Mouse (Mus musculus) heart, embryonic 10.5 days (tissue): ENCODE results near the gene Mapkbp1. TPM values are rescaled to one million over a fixed set of nuclear protein-coding genes. Genes with fewer than 3 reads are reported as not detected.

ENCODE experiments used
- DNase-seq: peaks from one replicate; pipeline ENCODE4 v3.0.0-alpha.2; 2017; ENCODE audit warnings: low spot score
- H3K27ac ChIP-seq: fragments of 300-500 bp; sonication (generic); 2 replicates; pipeline ENCODE4 v1.5.1; 2016; ENCODE audit warnings: mild to moderate bottlenecking
- H3K27me3 ChIP-seq: fragments of 300-500 bp; sonication (generic); 2 replicates; pipeline ENCODE4 v1.6.1; 2016; ENCODE audit warnings: mild to moderate bottlenecking; ENCODE audit not compliant: poor library complexity, insufficient read depth, severe bottlenecking
- H3K36me3 ChIP-seq: fragments of 300-500 bp; sonication (generic); 2 replicates; pipeline ENCODE4 v1.6.1; 2016; ENCODE audit warnings: mild to moderate bottlenecking, moderate library complexity
- H3K4me1 ChIP-seq: fragments of 300-500 bp; sonication (generic); 2 replicates; pipeline ENCODE4 v1.6.1; 2016; ENCODE audit warnings: mild to moderate bottlenecking
- H3K4me3 ChIP-seq: fragments of 300-500 bp; sonication (generic); 2 replicates; pipeline ENCODE4 v1.5.1; 2016; ENCODE audit warnings: mild to moderate bottlenecking, moderate library complexity
- H3K9me3 ChIP-seq: fragments of 300-500 bp; sonication (generic); 2 replicates; pipeline ENCODE4 v1.6.1; 2016; ENCODE audit warnings: mild to moderate bottlenecking, moderate library complexity
- WGBS: fragments of 180-500 bp; shearing (Covaris S2); methylation state at CpG from one replicate; pipeline ENCODE4 v1.1.7; 2016; 5-methylcytosine and 5-hydroxymethylcytosine counted together
- polyA plus RNA-seq: library from polyadenylated mRNA; unstranded; fragments of >200 nt; fragmentation: Nextera tagmentation; extraction: Ambion mirVana; gene quantifications from 2 replicates; pipeline ENCODE4 v1.2.1, GENCODE M21; 2016

Mapkbp1 gene
- polyA plus RNA-seq, 1 experiment from 2014 or later: 2.8 TPM

DNA sequence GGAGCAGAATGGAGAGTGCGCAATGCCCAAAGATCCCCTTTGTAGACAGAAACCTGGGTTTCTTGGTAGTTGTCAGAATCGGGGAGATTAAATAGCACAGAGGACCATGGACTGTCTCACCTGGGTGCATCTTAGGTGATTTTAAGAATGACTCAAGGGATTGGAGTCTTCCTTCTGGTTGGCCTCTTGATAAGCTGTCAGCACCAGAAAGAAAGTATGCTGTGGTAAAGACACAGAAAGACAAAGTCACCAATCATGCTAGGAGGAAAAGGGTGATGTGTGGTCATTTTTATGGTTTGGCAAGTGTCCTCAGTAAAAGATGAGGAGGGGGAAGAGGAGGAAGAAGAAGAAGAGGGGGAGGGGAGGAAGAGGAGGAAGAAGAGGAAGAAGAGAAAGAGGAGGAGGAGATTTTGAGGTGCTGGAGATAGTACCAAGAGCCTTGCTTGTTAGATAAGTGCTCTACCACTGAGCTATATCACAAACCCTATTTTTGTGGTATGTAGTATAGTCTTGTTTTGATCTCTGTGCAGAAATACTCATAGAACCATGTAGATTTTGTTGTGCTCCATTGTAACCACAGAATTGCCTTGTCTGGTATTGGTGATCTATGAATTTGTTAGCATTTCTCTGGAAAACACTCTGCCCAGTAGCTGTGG lies 41.5 kb downstream of the Mapkbp1 start:
- Histone ChIP-seq H3K4me3 (no peak overlapping the region), H3K27ac (no peak overlapping the region), H3K4me1 (peaks cover 8% of the 10 kb centered on the region), H3K27me3 (no peaks in the 10 kb centered on the region), H3K9me3 (no peaks in the 10 kb centered on the region), H3K36me3 (peaks cover 34% of the 10 kb centered on the region)
- 90% methylated on average over 2 of the region's 2 CpGs for WGBS
- DNase-seq: no peak

DNA sequence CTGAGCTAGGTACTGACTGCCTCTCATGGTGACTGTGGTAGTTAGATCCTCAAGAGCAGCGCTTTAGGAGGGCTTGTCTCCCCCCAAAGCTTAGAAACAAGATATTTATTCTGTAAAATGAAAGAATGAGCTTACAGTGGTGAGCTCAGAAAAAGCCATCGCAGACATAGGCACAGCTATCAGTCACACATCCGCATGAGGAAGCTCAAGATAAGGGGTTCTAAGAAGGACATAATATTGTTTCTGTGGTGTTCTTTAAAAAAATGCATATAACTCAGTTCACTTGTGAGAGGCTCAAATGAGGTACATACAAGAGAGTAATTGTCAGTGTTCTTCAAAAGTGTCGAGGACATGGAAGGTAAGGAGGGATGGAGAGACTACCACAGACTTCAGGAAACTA lies 43.4 kb downstream of the Mapkbp1 start:
- peaks cover 8% of the 10 kb centered on the region for H3K4me1 ChIP-seq
- H3K4me3 ChIP-seq: no peak overlapping the region
- H3K27me3 ChIP-seq: no peaks in the 10 kb centered on the region
- no peak for DNase-seq
- WGBS: 86% methylated on average over 4 of the region's 4 CpGs
- peaks cover 53% of the 10 kb centered on the region for H3K36me3 ChIP-seq
- H3K9me3 ChIP-seq: no peaks in the 10 kb centered on the region
- H3K27ac ChIP-seq: no peak overlapping the region

- no peak for DNase-seq
- no peaks in the 10 kb centered on the region for H3K9me3 ChIP-seq
- H3K27ac ChIP-seq: no peak overlapping the region
- H3K36me3 ChIP-seq: peaks cover 70% of the 10 kb centered on the region
- peaks cover 7% of the 10 kb centered on the region for H3K4me1 ChIP-seq
- 90% methylated on average over 12 of the region's 12 CpGs for WGBS
- H3K27me3 ChIP-seq: no peaks in the 10 kb centered on the region
- no peak overlapping the region for H3K4me3 ChIP-seq
Observed at GRCm38 (mm10) chr2:120017599-120017998, 45.1 kb downstream of the Mapkbp1 start.

GRCm38 (mm10) chr2:120024337-120024736 lies 51.8 kb downstream of the Mapkbp1 start:
- Histone ChIP-seq H3K36me3 (peaks cover 64% of the 10 kb centered on the region), H3K9me3 (no peaks in the 10 kb centered on the region), H3K4me1 (peaks cover 11% of the 10 kb centered on the region), H3K27ac (peak overlapping the region; percentile 24; the same call in 1 of the 2 replicates), H3K27me3 (no peaks in the 10 kb centered on the region), H3K4me3 (no peak overlapping the region)
- WGBS: 80% methylated on average over 5 of the region's 5 CpGs
- DNase-seq: no peak

DNA sequence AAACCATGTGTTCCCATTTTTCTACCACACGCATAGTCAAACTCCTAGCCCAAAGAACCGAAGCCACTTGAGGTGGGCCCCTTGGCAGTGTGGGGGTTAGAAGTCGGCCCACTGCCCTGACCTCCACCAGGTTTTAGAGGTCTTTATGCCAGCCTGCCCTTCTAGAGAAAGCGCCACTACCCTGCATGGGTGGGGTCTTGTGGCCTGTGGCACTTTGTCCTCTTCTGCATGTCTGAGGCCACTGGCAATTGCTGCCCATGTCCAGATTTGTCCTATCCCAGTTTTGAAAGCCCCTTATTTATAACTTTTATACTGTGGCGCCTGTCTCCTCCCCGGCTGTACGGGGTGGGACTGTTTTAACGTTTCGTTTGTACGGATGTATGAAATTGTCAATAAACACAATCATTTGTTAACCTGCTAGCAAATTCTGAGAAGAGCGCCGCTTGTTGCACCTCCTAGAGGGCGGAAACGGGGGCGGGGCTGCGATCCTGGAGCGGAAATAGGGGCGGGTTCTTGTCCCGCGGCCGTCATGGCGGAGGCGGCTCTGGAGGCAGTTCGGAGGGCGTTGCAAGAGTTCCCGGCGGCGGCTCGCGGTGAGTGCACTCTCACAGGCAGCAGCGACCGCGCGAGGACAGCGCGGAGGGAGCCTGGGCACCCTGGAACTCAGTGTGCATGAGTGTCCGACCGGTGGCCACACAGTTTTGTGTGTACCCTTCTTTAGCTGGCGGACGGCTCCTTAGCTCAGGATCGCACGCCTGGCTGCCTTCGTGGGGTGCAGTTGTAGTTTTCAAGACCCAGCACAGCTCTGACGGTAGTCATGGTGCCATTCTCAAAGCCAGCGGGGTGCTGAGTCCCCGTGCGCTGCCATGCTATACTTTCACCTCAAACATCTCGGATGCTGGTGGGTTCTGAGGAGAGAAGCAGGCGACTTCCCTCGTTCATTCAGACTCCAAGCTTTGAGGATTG lies 54.8 kb downstream of the Mapkbp1 start, which contains the start of the genes Jmjd7 and Gm28042:
Gene Jmjd7 (plus strand): TSS at position 500 of the 966 bp plus-strand sequence.
Gene Gm28042 (plus strand): TSS at position 510 of the 966 bp plus-strand sequence.
- Histone ChIP-seq H3K4me3 (peak within 1 kb of the TSS; percentile 84), H3K9me3 (no peaks in the 10 kb centered on the region), H3K4me1 (peaks cover 22% of the 10 kb centered on the region), H3K27ac (peak within 1 kb of the TSS; percentile 93), H3K36me3 (peaks cover 64% of the 10 kb centered on the region), H3K27me3 (no peaks in the 10 kb centered on the region)
- WGBS: 5% methylated on average over 50 of the region's 50 CpGs
- peak; percentile 96 for DNase-seq

DNA sequence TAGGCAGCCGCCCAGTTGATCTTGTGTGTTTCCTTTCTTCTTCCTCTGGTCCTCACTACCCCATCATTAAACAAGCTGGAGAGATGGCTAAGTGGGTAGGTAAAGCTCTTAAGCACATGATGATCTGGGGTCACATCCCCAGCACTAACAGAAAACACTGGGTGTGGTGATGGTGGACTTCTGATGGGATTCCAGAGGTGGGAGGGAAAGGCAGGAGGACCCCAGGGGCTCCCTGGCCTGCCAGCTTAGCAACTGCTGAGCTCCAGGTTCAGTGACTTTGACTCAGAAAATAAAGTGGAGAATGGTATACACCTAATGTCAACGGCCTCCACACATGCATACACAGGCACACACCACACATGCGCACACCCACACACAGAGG lies 55.4 kb downstream of the Mapkbp1 start:
- peak overlapping the region; percentile 84 for H3K4me3 ChIP-seq
- no peaks in the 10 kb centered on the region for H3K9me3 ChIP-seq
- H3K27me3 ChIP-seq: no peaks in the 10 kb centered on the region
- H3K36me3 ChIP-seq: peaks cover 64% of the 10 kb centered on the region
- DNase-seq: no peak
- peak overlapping the region; percentile 93 for H3K27ac ChIP-seq
- H3K4me1 ChIP-seq: peaks cover 22% of the 10 kb centered on the region
- 48% methylated on average over 3 of the region's 3 CpGs for WGBS

GRCm38 (mm10) chr2:120030380-120030779 lies 57.9 kb downstream of the Mapkbp1 start:
- H3K27ac ChIP-seq: no peak overlapping the region
- H3K36me3 ChIP-seq: peaks cover 64% of the 10 kb centered on the region
- no peak for DNase-seq
- H3K27me3 ChIP-seq: no peaks in the 10 kb centered on the region
- H3K4me1 ChIP-seq: peaks cover 22% of the 10 kb centered on the region
- no peaks in the 10 kb centered on the region for H3K9me3 ChIP-seq
- no peak overlapping the region for H3K4me3 ChIP-seq
- WGBS: 72% methylated on average over 8 of the region's 8 CpGs

DNA sequence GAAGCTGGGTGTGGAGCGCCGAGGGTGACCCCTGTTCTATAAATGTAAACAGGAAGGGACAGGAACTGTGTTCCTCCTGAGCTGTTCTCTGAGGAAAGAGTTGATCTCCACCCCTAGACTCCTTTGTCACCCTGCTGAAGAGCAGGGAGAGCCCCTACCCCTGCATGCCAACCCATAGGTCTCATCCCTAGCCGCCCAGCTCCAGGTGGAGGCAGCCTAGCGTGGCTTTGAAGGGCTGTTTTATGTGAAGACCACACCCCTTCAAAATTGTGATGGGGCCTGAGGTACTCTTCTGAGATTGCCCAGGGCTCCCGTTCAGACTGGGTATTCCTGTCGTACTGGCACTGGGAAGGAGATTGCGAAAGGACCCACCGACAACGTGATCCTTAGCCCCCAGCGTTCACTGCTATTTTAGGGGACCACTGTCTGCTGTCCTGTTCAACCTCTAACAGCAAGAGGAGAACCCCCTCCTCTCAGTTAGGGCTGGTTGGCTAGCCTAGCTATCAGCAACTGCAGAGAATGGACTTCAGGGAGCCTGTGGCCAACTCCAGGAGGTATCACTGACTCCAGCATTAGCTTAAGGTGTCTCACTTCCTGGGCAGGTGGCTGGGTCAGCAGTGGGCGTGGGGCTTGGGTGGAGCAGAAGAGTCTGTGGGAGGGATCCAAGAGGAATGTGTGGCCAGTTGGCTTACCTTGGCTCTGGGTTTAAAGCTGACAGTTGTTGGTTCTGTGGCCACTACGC lies 60.4 kb downstream of the Mapkbp1 start, which contains the start of gene Pla2g4b:
Gene Pla2g4b (plus strand): TSS at position 692 of the 742 bp plus-strand sequence.
- Histone ChIP-seq H3K27ac (no peak within 1 kb of the TSS), H3K4me3 (no peak within 1 kb of the TSS), H3K4me1 (peaks cover 17% of the 10 kb centered on the region), H3K36me3 (peaks cover 86% of the 10 kb centered on the region), H3K27me3 (no peaks in the 10 kb centered on the region), H3K9me3 (no peaks in the 10 kb centered on the region)
- 87% methylated on average over 12 of the region's 12 CpGs for whole genome bisulfite sequencing
- DNase-seq: no peak

DNA sequence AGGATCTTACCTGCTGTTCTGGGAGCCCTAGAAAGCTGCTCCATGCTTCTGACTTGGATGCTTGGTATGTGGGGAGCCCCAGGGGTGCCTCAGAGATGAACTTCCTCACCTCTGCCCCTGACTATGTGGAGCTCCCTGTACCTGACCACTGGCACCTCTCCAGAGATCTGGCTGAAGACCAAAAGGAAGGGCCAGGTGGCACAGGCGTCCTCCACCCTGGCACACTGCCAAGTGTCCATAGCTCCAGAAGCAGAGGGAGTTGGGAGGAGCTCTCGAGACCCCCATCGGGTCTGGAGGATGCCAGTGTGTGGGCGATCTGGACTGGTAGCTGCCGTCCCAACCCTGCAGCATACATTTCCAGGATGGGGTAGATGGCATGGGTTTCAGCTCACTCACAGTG lies 61.2 kb downstream of the Mapkbp1 start:
- no peaks in the 10 kb centered on the region for H3K9me3 ChIP-seq
- WGBS: 85% methylated on average over 5 of the region's 5 CpGs
- H3K36me3 ChIP-seq: peaks cover 94% of the 10 kb centered on the region

GRCm38 (mm10) chr2:120037744-120038143 lies 65.2 kb downstream of the Mapkbp1 start:
- no peaks in the 10 kb centered on the region for H3K4me1 ChIP-seq
- H3K36me3 ChIP-seq: peaks cover 96% of the 10 kb centered on the region
- 92% methylated on average over 9 of the region's 9 CpGs for WGBS
- H3K27ac ChIP-seq: no peak overlapping the region
- H3K4me3 ChIP-seq: no peak overlapping the region
- DNase-seq: no peak
- no peaks in the 10 kb centered on the region for H3K9me3 ChIP-seq
- H3K27me3 ChIP-seq: no peaks in the 10 kb centered on the region

More for the DNA sequence above, 61.2 kb downstream of the Mapkbp1 start:
- Histone ChIP-seq H3K4me3 (no peak overlapping the region), H3K27ac (no peak overlapping the region), H3K27me3 (no peaks in the 10 kb centered on the region), H3K4me1 (peaks cover 11% of the 10 kb centered on the region; the same call in 1 of the 2 replicates)
- DNase-seq: no peak

GRCm38 (mm10) chr2:120040991-120041390 lies 68.5 kb downstream of the Mapkbp1 start:
- Histone ChIP-seq H3K4me1 (peaks cover 11% of the 10 kb centered on the region), H3K9me3 (no peaks in the 10 kb centered on the region), H3K27ac (no peak overlapping the region), H3K36me3 (peaks cover 66% of the 10 kb centered on the region), H3K4me3 (no peak overlapping the region), H3K27me3 (peaks cover 7% of the 10 kb centered on the region; the same call in 1 of the 2 replicates)
- 94% methylated on average over 5 of the region's 5 CpGs for WGBS
- DNase-seq: no peak

GRCm38 (mm10) chr2:120044101-120044603 lies 71.7 kb downstream of the Mapkbp1 start:
- no peak for DNase-seq
- Histone ChIP-seq H3K36me3 (peaks cover 35% of the 10 kb centered on the region), H3K27ac (no peak overlapping the region; the same call in 1 of the 2 replicates), H3K27me3 (peaks cover 38% of the 10 kb centered on the region; the same call in 1 of the 2 replicates), H3K9me3 (no peaks in the 10 kb centered on the region), H3K4me1 (peaks cover 19% of the 10 kb centered on the region), H3K4me3 (no peak overlapping the region)
- WGBS: 52% methylated on average over 4 of the region's 4 CpGs
